Mouse (Mus musculus): ENCODE measurements around the gene Gapvd1. TPM values are rescaled to one million over a fixed set of nuclear protein-coding genes. Genes with fewer than 3 reads are reported as not detected.
"Not testable (repeated sequence)": the region's sequence is repeated elsewhere in the genome, so short reads cannot be mapped to it uniquely, and the experiment has no call there.

Gene Gapvd1
- 64.7 and 92.2 TPM in 2 replicates for polyA plus RNA-seq (2014; fragmentation: Nextera tagmentation; extraction: Ambion mirVana)

- Histone ChIP-seq H3K9me3 (ENCODE audit: control insufficient read depth, low read length) (no peaks in the 10 kb centered on the region), H3K4me1 (ENCODE audit: control insufficient read depth, insufficient read depth, low read length) (peaks cover 11% of the 10 kb centered on the region; the same call in 1 of the 2 replicates), H3K4me2 (replicated peaks; ENCODE audit: low read depth, low read length) (peak within 1 kb of the TSS; percentile 69), H3K27me3 (ENCODE audit: control insufficient read depth, insufficient read depth, low read length) (no peaks in the 10 kb centered on the region), H3K4me3 (ENCODE audit: low read length) (peak within 1 kb of the TSS; percentile 97), H3K36me3 (ENCODE audit: control insufficient read depth, insufficient read depth, low read length) (no peaks in the 10 kb centered on the region), H3K27ac (ENCODE audit: low read depth, low read length) (peak within 1 kb of the TSS; percentile 90), H3K9ac (ENCODE audit: low read depth, low read length) (peak within 1 kb of the TSS; percentile 97)
- ATAC-seq (ENCODE audit: low FRiP score, low TSS enrichment): no peak
- 2% methylated on average over 14 of the region's 14 CpGs for WGBS
These were observed at the start of gene Gapvd1 for GRCm38 (mm10) chr2:34754551-34755358. Gene Gapvd1 (minus strand): TSS chr2:34755232.

GRCm38 (mm10) chr2:34804815-34805214, 49.8 kb upstream of the Gapvd1 start:
- Histone ChIP-seq H3K4me3 (ENCODE audit: low read length) (no peak overlapping the region), H3K4me2 (replicated peaks; ENCODE audit: low read depth, low read length) (no peak overlapping the region), H3K9me3 (ENCODE audit: control insufficient read depth, low read length) (no peaks in the 10 kb centered on the region), H3K27me3 (ENCODE audit: control insufficient read depth, insufficient read depth, low read length) (no peaks in the 10 kb centered on the region), H3K9ac (ENCODE audit: low read depth, low read length) (no peak overlapping the region), H3K4me1 (ENCODE audit: control insufficient read depth, insufficient read depth, low read length) (0 out of 2 replicates have a peak, but pooled peaks cover 9% of the 10 kb centered on the region), H3K27ac (ENCODE audit: low read depth, low read length) (no peak overlapping the region), H3K36me3 (ENCODE audit: control insufficient read depth, insufficient read depth, low read length) (peaks cover 39% of the 10 kb centered on the region)
- ATAC-seq (ENCODE audit: low FRiP score, low TSS enrichment): no peak
- WGBS: 80% methylated on average over 1 of the region's 1 CpGs

- Histone ChIP-seq H3K27me3 (ENCODE audit: control insufficient read depth, insufficient read depth, low read length) (no peaks in the 10 kb centered on the region), H3K27ac (ENCODE audit: low read depth, low read length) (no peak overlapping the region), H3K4me1 (ENCODE audit: control insufficient read depth, insufficient read depth, low read length) (peaks cover 9% of the 10 kb centered on the region; the same call in 1 of the 2 replicates), H3K9me3 (ENCODE audit: control insufficient read depth, low read length) (no peaks in the 10 kb centered on the region), H3K4me3 (ENCODE audit: low read length) (no peak overlapping the region), H3K36me3 (ENCODE audit: control insufficient read depth, insufficient read depth, low read length) (peaks cover 36% of the 10 kb centered on the region), H3K9ac (ENCODE audit: low read depth, low read length) (peak overlapping the region; percentile 28; the same call in 1 of the 2 replicates), H3K4me2 (replicated peaks; ENCODE audit: low read depth, low read length) (no peak overlapping the region; the same call in 1 of the 2 replicates)
- 96% methylated on average over 2 of the region's 2 CpGs for WGBS
- ATAC-seq (ENCODE audit: low FRiP score, low TSS enrichment): no peak
These were observed 49.1 kb upstream of the Gapvd1 start for GRCm38 (mm10) chr2:34804172-34804571.

- WGBS: 76% methylated on average over 3 of the region's 3 CpGs
- Histone ChIP-seq H3K27me3 (ENCODE audit: control insufficient read depth, insufficient read depth, low read length) (no peaks in the 10 kb centered on the region), H3K36me3 (ENCODE audit: control insufficient read depth, insufficient read depth, low read length) (peaks cover 32% of the 10 kb centered on the region), H3K9me3 (ENCODE audit: control insufficient read depth, low read length) (no peaks in the 10 kb centered on the region), H3K4me2 (replicated peaks; ENCODE audit: low read depth, low read length) (peak overlapping the region; percentile 61), H3K4me3 (ENCODE audit: low read length) (no peak overlapping the region; the same call in 1 of the 2 replicates), H3K27ac (ENCODE audit: low read depth, low read length) (no peak overlapping the region), H3K4me1 (ENCODE audit: control insufficient read depth, insufficient read depth, low read length) (peaks cover 13% of the 10 kb centered on the region; the same call in 1 of the 2 replicates), H3K9ac (ENCODE audit: low read depth, low read length) (no peak overlapping the region)
- no peak for ATAC-seq (ENCODE audit: low FRiP score, low TSS enrichment)
These were observed 48.7 kb upstream of the Gapvd1 start for GRCm38 (mm10) chr2:34803746-34804145.

- Histone ChIP-seq H3K4me2 (replicated peaks; ENCODE audit: low read depth, low read length) (peak overlapping the region; percentile 61), H3K4me3 (ENCODE audit: low read length) (peak overlapping the region; percentile 65), H3K36me3 (ENCODE audit: control insufficient read depth, insufficient read depth, low read length) (peaks cover 25% of the 10 kb centered on the region), H3K4me1 (ENCODE audit: control insufficient read depth, insufficient read depth, low read length) (peaks cover 13% of the 10 kb centered on the region; the same call in 1 of the 2 replicates), H3K9ac (ENCODE audit: low read depth, low read length) (peak overlapping the region; percentile 73), H3K27ac (ENCODE audit: low read depth, low read length) (peak overlapping the region; percentile 78; the same call in 1 of the 2 replicates)
- peak; percentile 70 for ATAC-seq (ENCODE audit: low FRiP score, low TSS enrichment)
- under 1% methylated on average over 17 of the region's 32 CpGs for WGBS
- H3K27me3 ChIP-seq (ENCODE audit: control insufficient read depth, insufficient read depth, low read length); H3K9me3 ChIP-seq (ENCODE audit: control insufficient read depth, low read length): not testable (repeated sequence)
These were observed 47.7 kb upstream of the Gapvd1 start for GRCm38 (mm10) chr2:34802565-34803245.

- peak; percentile 95 for ATAC-seq (ENCODE audit: low FRiP score, low TSS enrichment)
- peak overlapping the region; percentile 65 for H3K4me3 ChIP-seq (ENCODE audit: low read length)
- peaks cover 13% of the 10 kb centered on the region; the same call in 1 of the 2 replicates for H3K4me1 ChIP-seq (ENCODE audit: control insufficient read depth, insufficient read depth, low read length)
These were observed 46.8 kb upstream of the Gapvd1 start for GRCm38 (mm10) chr2:34801516-34802482.

GRCm38 (mm10) chr2:34800371-34800770, 45.3 kb upstream of the Gapvd1 start:
- H3K27ac ChIP-seq (ENCODE audit: low read depth, low read length): peak overlapping the region; percentile 65; the same call in 1 of the 2 replicates
- no peaks in the 10 kb centered on the region for H3K9me3 ChIP-seq (ENCODE audit: control insufficient read depth, low read length)
- 77% methylated on average over 7 of the region's 7 CpGs for WGBS
- H3K9ac ChIP-seq (ENCODE audit: low read depth, low read length): peak overlapping the region; percentile 78; the same call in 1 of the 2 replicates
- H3K4me3 ChIP-seq (ENCODE audit: low read length): peak overlapping the region; percentile 73; the same call in 1 of the 2 replicates
- no peaks in the 10 kb centered on the region for H3K27me3 ChIP-seq (ENCODE audit: control insufficient read depth, insufficient read depth, low read length)
- H3K36me3 ChIP-seq (ENCODE audit: control insufficient read depth, insufficient read depth, low read length): peaks cover 15% of the 10 kb centered on the region; the same call in 1 of the 2 replicates
- no peak for ATAC-seq (ENCODE audit: low FRiP score, low TSS enrichment)
- peaks cover 13% of the 10 kb centered on the region; the same call in 1 of the 2 replicates for H3K4me1 ChIP-seq (ENCODE audit: control insufficient read depth, insufficient read depth, low read length)
- peak overlapping the region; percentile 71; the same call in 1 of the 2 replicates for H3K4me2 ChIP-seq (replicated peaks; ENCODE audit: low read depth, low read length)

More at GRCm38 (mm10) chr2:34801516-34802482, 46.8 kb upstream of the Gapvd1 start:
- Histone ChIP-seq H3K27ac (ENCODE audit: low read depth, low read length) (peak overlapping the region; percentile 78; the same call in 1 of the 2 replicates), H3K27me3 (ENCODE audit: control insufficient read depth, insufficient read depth, low read length) (no peaks in the 10 kb centered on the region), H3K9ac (ENCODE audit: low read depth, low read length) (peak overlapping the region; percentile 73), H3K9me3 (ENCODE audit: control insufficient read depth, low read length) (no peaks in the 10 kb centered on the region), H3K4me2 (replicated peaks; ENCODE audit: low read depth, low read length) (peak overlapping the region; percentile 23), H3K36me3 (ENCODE audit: control insufficient read depth, insufficient read depth, low read length) (peaks cover 20% of the 10 kb centered on the region)
- WGBS: 5% methylated on average over 39 of the region's 39 CpGs
